Mouse (Mus musculus) bone marrow macrophage, adult 2 months (primary cell): ENCODE data around the gene Bola2. TPM values are rescaled to one million over a fixed set of nuclear protein-coding genes. Genes with fewer than 3 reads are reported as not detected.
A peak's percentile ranks its signal among the peaks of the same experiment; 100 is the strongest.

Experiments used
- H3K27ac ChIP-seq: 2 replicates; pipeline ENCODE4 v1.5.1; 2012; ENCODE audit warnings: low read depth, low read length; ENCODE audit not compliant: insufficient read depth
- H3K4me1 ChIP-seq: 2 replicates; pipeline ENCODE4 v1.6.1; 2012; ENCODE audit warnings: low read length; ENCODE audit not compliant: control insufficient read depth, insufficient read depth
- H3K4me3 ChIP-seq: 2 replicates; pipeline ENCODE4 v1.5.1; 2012; ENCODE audit warnings: mild to moderate bottlenecking, low read length, moderate library complexity; ENCODE audit not compliant: insufficient read depth
- CTCF ChIP-seq: IDR thresholded peaks from 2 replicates; pipeline ENCODE4 v1.5.1; 2012; ENCODE audit warnings: low read depth, mild to moderate bottlenecking, low read length, moderate library complexity
- POLR2A ChIP-seq: IDR thresholded peaks from 2 replicates; pipeline ENCODE4 v1.6.1; 2012; ENCODE audit warnings: mild to moderate bottlenecking, low read depth, low read length, borderline replicate concordance
- polyA plus RNA-seq: library from polyadenylated mRNA; stranded (reverse); fragments of >200 nt; gene quantifications from 2 replicates; pipeline ENCODE4 v1.2.4, GENCODE M21; 2012; ENCODE audit not compliant: missing spikeins, insufficient read depth, insufficient read length

Gene Bola2
- polyA plus RNA-seq, 1 experiment: 63.7 TPM

DNA sequence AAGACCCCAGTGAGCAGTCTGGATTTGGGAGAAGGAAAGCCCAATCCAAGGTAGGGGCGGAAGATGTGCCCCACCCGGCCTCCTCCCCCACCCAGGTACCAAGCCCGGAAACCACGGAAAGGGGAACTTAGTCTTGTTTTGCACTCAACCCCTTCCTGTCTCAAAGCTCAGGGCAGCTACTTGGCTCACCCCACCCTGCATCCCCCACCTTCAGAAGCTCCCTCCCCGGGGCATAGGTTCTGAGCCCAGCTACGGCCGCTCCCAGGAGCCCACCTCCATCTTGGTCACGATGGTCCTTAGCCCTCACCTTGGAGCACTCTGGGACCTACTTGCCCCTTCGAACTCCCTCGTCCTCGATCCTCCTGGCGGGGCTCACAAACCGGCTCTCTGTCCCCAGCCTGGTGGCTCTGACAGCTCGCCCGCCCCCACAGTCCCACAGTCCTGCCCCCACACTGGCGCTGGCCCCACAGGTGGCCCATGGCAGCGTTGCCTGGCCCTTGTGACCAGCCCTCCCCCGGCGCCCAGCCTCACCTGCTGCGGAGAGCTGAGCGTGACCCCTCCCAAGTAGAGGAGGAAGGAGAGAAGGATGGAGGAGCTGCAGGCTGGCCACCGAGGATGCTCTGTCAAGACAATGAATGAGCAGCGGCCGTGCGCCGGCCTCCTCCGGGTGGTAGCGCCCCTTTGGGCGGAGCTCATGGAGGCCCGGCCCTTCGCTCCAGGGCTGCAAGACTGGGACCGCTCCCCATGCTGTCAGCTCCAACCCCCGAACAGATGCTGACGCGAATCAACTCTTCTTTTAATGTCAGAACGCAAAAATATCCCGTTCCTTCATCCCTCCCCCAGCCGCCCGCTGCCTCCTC lies 9.2 kb downstream of the Bola2 start:
- H3K27ac ChIP-seq: peak overlapping the region; percentile 92
- peaks cover 33% of the 10 kb centered on the region for H3K4me1 ChIP-seq
- TF ChIP-seq POLR2A: no peak
- TF ChIP-seq CTCF: no peak

DNA sequence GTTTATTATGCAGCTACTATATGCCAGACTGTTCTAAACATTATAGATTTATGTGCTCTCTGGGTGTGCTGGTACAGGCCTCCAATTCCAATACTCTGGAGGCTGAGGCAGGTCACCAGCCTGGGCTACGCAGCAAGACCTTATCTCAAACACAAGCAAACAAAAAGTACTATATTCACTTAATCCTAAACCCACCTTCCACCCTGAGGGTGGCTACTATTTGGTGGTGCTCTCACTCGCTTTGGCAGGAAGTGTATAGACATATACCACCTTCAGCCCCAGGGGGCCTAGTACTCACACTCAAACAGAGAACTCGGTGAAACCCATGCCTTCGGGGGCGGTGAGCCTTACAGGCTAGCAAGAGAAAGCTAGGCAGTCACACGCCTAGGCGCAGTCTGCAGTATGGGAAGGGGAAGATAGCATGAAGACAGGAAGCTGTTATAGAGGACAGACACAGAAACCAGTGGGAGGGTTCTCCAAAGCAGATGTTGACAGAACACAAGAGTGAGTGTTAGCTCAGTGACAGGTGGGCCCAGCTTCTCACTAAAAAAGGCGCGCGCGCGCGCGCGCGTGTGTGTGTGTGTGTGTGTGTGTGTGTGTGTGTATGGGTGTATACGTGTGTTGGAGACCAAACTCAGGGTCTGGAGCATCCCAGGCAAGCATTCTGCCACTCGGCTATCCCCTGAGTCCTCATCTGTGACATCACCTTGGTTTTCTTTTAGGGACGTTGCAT lies 12.4 kb downstream of the Bola2 start, which contains the start of gene Coro1a:
TSS of gene Coro1a (minus strand) at position 346 of the 733 bp plus-strand sequence.
- Histone ChIP-seq H3K27ac (peak within 1 kb of the TSS; percentile 13; the same call in 1 of the 2 replicates), H3K4me1 (peaks cover 18% of the 10 kb centered on the region), H3K4me3 (no peak within 1 kb of the TSS)
- TF ChIP-seq CTCF (no peak), POLR2A (no peak)

More for the DNA sequence above, 9.2 kb downstream of the Bola2 start:
- peak overlapping the region; percentile 85 for H3K4me3 ChIP-seq

DNA sequence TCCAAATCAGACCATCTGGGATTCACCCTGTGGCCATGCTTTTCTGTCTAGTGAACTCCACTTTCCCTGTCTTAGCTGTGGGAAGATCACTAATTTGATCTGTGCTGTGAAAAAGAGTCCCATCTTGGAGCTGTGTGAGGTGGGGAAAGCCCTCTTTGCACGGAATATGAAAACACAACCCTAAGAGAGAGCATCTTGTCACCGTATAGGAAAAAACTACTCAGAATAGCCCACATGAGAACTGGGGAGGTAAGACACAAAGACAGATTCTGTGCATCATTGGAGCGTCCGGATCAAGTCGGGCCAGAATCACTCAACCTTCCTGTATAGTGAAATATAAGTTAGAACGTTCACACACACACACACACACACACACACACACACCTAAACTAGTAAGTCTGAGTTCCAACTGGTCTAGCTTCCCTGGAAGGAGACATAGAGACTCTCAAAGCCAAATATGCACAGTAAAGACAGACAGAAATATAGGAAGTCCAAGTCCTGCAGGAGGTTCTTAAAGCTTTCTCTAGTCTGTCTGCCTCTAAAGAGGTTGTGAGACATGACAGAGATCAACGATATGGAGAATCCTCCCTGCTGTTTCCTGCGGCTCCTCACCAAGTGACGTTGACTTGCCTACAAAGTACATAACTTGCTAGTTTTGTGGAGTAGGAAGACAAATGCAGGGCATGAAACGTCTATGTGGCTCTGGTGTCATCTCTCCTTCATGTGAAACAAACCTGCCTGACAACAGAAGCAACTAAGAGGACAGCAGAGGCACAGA lies 13.2 kb downstream of the Bola2 start:
- Histone ChIP-seq H3K27ac (no peak overlapping the region), H3K4me1 (peaks cover 18% of the 10 kb centered on the region), H3K4me3 (no peak overlapping the region)
- TF ChIP-seq CTCF: no peak
- TF ChIP-seq POLR2A: no peak

DNA sequence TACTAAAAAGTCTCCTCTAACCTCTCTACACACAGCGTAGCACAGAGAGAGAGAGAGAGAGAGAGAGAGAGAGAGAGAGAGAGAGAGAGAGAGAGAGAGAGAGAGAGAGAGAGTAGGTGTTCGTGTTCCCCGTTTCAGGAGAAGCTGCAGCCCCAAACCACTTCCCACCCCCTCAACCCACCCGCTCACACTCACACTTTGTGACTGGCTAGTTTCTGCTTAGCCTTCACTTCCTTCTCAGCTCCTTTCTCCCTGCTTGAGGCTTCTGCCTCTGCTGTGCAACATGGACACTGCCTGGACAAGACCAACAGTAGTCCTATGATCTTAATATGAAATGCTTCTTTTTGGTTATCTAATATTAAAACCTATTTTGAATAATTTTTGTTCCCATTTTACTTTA lies 15.1 kb downstream of the Bola2 start:
- Histone ChIP-seq H3K27ac (no peak overlapping the region), H3K4me1 (peaks cover 14% of the 10 kb centered on the region), H3K4me3 (no peak overlapping the region)
- TF ChIP-seq POLR2A: no peak
- TF ChIP-seq CTCF: no peak

DNA sequence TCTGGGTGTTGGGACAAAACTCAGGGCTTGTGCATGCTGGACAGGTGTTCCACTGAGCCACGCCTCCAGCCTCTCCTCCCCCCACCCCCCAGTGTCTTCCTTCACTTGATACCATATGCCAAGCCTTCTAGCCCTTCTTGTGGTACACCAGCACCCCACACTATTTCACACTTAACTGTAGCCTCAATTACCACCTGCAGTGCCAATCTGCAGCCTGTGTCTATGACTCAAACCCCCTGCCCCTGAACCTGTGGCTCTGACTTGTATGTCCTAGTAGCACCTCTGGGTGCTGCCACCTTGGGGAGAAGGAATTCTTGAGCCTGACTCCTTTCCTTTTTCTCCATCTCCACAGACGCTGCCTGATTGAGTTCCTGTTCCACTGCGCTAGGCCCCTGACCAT lies 16.7 kb downstream of the Bola2 start:
- H3K4me1 ChIP-seq: peaks cover 13% of the 10 kb centered on the region

DNA sequence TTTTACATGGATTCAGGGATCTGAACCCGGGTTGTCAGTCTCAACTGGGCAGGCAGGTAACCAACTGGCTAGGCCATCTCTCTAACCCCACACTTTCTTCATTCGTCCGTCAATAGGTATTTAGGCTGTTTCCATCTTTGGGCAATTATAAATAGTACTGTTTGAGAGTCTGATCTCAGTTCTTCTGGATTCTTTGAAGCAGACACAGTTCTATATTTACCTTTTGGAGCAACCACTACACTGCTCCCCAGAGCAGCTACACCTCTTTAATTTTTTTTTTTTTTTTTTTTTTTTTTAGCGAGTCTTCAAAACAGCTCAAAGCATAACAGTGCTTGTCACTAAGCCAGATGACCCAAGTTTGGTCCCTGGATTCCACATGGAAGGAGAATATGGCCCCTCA lies 20.5 kb downstream of the Bola2 start:
- no peak overlapping the region for H3K27ac ChIP-seq
- no peak for TF ChIP-seq POLR2A
- H3K4me3 ChIP-seq: no peak overlapping the region
- no peaks in the 10 kb centered on the region; the same call in 1 of the 2 replicates for H3K4me1 ChIP-seq

More for the DNA sequence above, 16.7 kb downstream of the Bola2 start:
- TF ChIP-seq CTCF (no peak), POLR2A (no peak)
- no peak overlapping the region for H3K4me3 ChIP-seq
- H3K27ac ChIP-seq: no peak overlapping the region

DNA sequence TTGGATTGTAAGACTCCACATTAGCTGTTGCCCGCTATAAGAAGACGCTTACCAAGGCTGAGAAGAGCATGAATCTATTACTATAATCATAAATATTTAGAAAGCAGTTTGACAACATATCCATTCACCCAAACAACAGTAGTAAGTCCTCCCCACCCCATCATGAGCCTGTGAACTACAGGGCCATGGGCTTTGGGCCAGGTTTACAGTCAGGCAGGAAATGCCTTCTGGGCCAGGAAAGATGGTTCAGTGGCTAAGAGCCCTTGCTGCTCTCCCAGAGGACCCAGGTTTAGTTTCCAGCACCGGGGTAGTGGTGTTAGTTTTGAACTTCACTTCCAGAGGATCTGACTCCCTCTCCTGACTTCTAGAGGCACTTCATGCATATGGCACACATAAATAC lies 22.4 kb downstream of the Bola2 start:
- H3K4me3 ChIP-seq: no peak overlapping the region
- peaks cover 3% of the 10 kb centered on the region for H3K4me1 ChIP-seq
- TF ChIP-seq CTCF (no peak), POLR2A (no peak)
- no peak overlapping the region for H3K27ac ChIP-seq

DNA sequence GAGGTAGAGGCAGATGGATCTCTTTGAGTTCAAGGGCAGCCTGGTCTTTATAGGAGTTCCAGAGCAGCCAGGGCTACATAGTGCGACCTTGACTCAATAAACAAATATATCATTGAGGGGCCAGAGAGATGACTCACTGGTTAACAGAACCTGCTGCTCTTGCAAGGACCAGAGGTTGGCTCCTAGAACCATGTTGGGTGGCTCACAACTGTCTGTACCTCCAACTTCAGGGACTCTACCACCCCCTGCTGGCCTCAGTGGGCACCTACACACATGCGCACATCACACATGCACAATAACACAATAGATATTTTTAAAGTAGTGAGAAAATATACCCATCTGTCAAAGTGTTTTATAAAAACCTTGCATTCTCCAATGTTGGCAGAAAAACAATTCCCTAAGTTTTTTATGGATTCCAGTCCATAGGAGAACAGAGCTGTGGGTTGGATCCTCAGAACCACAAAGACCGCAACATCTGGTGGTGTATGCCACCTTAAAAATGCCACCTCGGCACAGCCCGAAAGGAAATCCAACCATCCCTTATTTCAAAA lies 23.7 kb downstream of the Bola2 start:
- Histone ChIP-seq H3K27ac (no peak overlapping the region), H3K4me3 (no peak overlapping the region), H3K4me1 (peaks cover 4% of the 10 kb centered on the region)
- TF ChIP-seq CTCF (no peak), POLR2A (no peak)

DNA sequence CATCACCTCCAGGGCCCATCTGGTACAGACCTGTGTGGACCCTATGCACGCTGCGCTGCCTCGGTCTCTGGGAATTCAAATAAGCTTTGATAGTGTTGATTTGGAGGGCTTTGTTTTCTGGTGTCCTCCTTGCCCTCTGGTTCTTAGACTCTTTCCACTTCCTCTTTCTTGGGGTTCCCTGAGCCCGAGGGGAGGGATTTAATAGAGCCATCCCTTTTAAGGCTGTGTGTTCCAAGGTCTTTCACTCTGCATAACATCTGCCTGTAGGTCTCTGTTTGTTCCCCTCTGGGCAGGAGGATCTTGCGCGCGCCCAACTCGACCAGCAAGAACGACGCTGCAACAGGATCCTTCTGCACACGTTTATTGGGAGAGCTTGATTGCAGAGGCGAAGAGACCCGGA lies 26.4 kb downstream of the Bola2 start:
- peaks cover 19% of the 10 kb centered on the region for H3K4me1 ChIP-seq
- peak overlapping the region; percentile 62 for H3K27ac ChIP-seq
- H3K4me3 ChIP-seq: no peak overlapping the region
- TF ChIP-seq POLR2A (no peak), CTCF (no peak)

DNA sequence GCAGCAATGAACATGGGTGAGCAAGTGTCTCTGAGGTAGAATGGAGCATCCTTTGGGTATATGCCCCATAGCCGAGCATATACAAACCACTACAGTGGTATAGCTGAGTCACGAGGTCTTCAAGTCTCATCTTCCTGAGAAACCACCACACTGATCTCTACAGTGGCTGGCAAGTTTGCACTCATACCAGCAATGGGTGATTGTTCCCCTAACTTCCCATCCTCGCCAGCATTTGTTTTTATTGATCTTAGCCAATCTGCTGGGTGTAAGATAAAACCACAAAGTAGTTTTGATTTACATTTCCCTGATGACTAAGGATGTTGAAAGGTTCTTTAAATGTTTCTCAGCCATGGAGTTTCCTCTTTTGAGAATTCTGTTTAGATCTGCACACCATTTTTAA lies 29.9 kb downstream of the Bola2 start:
- Histone ChIP-seq H3K27ac (peak overlapping the region; percentile 83), H3K4me3 (peak overlapping the region; percentile 8; the same call in 1 of the 2 replicates), H3K4me1 (peaks cover 31% of the 10 kb centered on the region)
- no peak for TF ChIP-seq CTCF
